Mouse (Mus musculus) forebrain, embryonic 14.5 days (tissue): ENCODE measurements around the gene Fmnl1. TPM values are rescaled to one million over a fixed set of nuclear protein-coding genes. Genes with fewer than 3 reads are reported as not detected.

Experiments used
- ATAC-seq: fragments of 200-750 bp; cut with Nextera tagmentation; 2 replicates; pipeline ENCODE4 v1.8.0; 2017; ENCODE audit warnings: mild to moderate bottlenecking, moderate library complexity
- DNase-seq: peaks from one replicate; pipeline ENCODE4 v3.0.0-alpha.2; 2015; ENCODE audit warnings: low spot score
- H3K27ac ChIP-seq: fragments of 300-500 bp; sonication (generic); 2 replicates; pipeline ENCODE4 v1.5.1; 2014; ENCODE audit warnings: low read depth, mild to moderate bottlenecking, control low read depth, low read length, moderate library complexity
- H3K27me3 ChIP-seq: fragments of 300-500 bp; sonication (generic); replicated peaks from 2 replicates; pipeline ENCODE4 v1.6.1; 2014; ENCODE audit warnings: low read length, control low read depth, mixed read lengths; ENCODE audit not compliant: control insufficient read depth, insufficient read depth
- H3K36me3 ChIP-seq: fragments of 300-500 bp; sonication (generic); 2 replicates; pipeline ENCODE4 v1.6.1; 2014; ENCODE audit warnings: low read length, control low read depth; ENCODE audit not compliant: control insufficient read depth, insufficient read depth
- H3K4me1 ChIP-seq: fragments of 300-500 bp; sonication (generic); 2 replicates; pipeline ENCODE4 v1.6.1; 2014; ENCODE audit warnings: antibody characterized with exemption, low read length, control low read depth; ENCODE audit not compliant: control insufficient read depth, insufficient read depth
- H3K4me2 ChIP-seq: fragments of 300-500 bp; sonication (generic); 2 replicates; pipeline ENCODE4 v1.6.1; 2014; ENCODE audit warnings: mild to moderate bottlenecking, control low read depth, low read length
- H3K4me3 ChIP-seq: fragments of 300-500 bp; sonication (generic); 2 replicates; pipeline ENCODE4 v1.5.1; 2014; ENCODE audit warnings: low read depth, low read length, control low read depth
- H3K9ac ChIP-seq: fragments of 300-500 bp; sonication (generic); 2 replicates; pipeline ENCODE4 v1.6.1; 2014; ENCODE audit warnings: mild to moderate bottlenecking, low read length, control low read depth, moderate library complexity
- H3K9me3 ChIP-seq: fragments of 300-500 bp; sonication (generic); replicated peaks from 2 replicates; pipeline ENCODE4 v1.6.1; 2016; ENCODE audit warnings: low read length, control low read depth, mixed read lengths; ENCODE audit not compliant: control insufficient read depth
- WGBS: fragments of 180-500 bp; shearing (Covaris S2); extraction: QIAGEN DNeasy Blood & Tissue Kit; methylation state at CpG from one replicate; pipeline ENCODE4 v1.1.7; 2014; 5-methylcytosine and 5-hydroxymethylcytosine counted together
- polyA plus RNA-seq: library from polyadenylated mRNA; unstranded; fragments of >200 nt; fragmentation: Nextera tagmentation; extraction: Ambion mirVana; gene quantifications from 2 replicates; pipeline ENCODE4 v1.2.1, GENCODE M21; 2014

Fmnl1 gene
- polyA plus RNA-seq, 1 experiment from 2014 or later = 1.2 TPM

DNA sequence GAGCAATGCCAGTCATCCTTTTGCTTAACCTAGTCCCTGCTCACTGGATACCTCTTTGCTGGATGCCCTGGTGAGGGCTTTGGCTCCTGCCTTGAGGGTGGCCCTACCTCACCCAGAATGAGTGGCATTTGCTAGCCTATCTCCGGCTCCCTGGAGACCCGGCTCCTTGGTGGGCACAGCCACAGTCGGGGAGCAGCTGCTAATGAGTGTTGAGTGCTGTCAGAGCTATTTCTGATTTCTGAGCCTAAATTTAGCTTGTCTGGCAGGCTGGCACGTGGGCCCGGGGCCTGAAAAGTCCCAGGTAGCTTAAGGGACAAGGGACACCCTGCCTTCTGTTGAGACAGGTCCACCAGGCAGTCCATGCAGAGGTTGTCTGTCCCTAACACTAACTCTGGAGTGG is 6.3 kb downstream of the Fmnl1 start:
- no peak overlapping the region for H3K4me2 ChIP-seq

DNA sequence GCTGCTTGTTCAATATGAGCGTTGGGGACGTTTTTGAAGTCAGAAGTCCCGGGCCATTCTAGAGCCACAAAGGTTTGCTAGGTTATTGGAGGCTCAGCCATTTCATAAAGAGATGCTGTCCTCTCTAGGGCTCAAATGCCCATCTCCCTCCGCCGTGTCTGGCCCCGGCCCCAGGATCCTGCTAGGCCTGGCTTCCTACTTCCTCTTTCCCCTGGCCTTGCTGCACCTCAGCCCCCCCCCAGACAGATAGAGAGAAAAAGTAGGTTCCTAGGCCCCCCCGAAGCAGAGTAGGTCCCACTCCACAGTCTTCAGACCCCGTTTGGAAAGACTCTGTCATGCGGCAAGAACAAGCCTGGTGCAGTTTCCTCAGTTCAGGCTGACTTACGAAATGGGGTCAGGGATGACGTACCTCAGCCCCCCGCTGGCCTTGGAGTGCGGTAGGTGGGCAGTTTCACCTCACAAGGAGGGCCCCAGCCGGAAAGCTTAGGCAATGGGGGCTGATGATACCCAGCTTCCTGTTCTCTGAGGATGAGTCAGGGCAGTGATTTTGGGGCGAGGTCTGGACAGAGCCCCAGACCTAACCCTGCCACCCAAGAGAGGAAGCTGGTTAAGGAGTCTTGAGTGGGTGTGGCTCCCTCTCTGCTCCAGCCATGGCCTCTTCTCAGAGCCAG is 7.0 kb downstream of the Fmnl1 start:
- Histone ChIP-seq H3K36me3 (no peaks in the 10 kb centered on the region), H3K4me1 (no peaks in the 10 kb centered on the region), H3K27me3 (no peaks in the 10 kb centered on the region), H3K4me2 (no peak overlapping the region), H3K27ac (no peak overlapping the region), H3K4me3 (no peak overlapping the region), H3K9me3 (no peaks in the 10 kb centered on the region), H3K9ac (no peak overlapping the region)
- ATAC-seq = no peak
- WGBS = 79% methylated on average over 15 of the region's 15 CpGs
- no peak for DNase-seq

More for the DNA sequence above, 6.3 kb downstream of the Fmnl1 start:
- WGBS = 77% methylated on average over 5 of the region's 5 CpGs
- no peak overlapping the region for H3K4me3 ChIP-seq
- no peak overlapping the region for H3K27ac ChIP-seq
- no peaks in the 10 kb centered on the region for H3K9me3 ChIP-seq
- H3K27me3 ChIP-seq = peaks cover 6% of the 10 kb centered on the region
- H3K36me3 ChIP-seq = no peaks in the 10 kb centered on the region
- ATAC-seq = no peak
- H3K9ac ChIP-seq = no peak overlapping the region
- DNase-seq = no peak
- no peaks in the 10 kb centered on the region for H3K4me1 ChIP-seq

DNA sequence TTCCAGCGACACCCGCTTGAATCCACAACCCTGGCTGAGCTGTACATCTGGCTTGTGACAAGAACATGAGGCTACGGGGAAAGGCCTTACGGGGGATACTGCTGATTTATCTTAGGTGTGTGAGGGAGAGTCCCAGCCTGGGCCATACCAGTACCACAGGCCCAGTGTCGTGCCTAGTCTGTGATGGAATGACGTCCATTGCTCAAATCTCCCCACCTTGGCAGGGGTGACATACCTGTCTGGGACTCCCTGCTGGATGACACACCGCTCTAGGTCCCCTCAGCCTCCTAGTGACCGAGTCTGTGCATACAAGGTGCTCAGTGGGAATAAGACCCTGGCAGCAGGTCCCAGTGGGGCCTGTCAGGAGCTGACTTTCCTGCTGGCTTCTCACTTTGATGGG is 7.8 kb downstream of the Fmnl1 start:
- no peak overlapping the region for H3K9ac ChIP-seq

DNA sequence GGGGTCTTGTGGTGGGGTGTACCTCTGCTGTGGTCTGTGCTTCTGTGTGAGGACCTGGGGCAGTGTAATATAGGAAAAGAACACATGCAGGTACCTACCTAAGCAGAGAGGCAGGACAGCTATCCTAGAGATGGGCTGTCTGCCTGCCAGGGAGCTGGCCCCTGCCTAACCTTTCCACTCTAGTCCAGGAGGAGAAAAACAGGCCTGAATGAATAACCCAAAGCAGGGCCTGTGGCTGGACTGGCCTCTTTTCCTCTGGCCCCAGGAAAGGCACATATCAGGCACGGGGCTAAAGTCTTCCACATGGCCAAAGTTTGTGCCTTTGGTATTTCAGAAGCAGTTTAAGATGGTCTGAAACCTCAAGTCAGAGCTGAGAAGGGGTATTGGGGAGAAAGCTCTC is 9.5 kb downstream of the Fmnl1 start:
- Histone ChIP-seq H3K27me3 (no peaks in the 10 kb centered on the region), H3K4me3 (no peak overlapping the region), H3K4me1 (no peaks in the 10 kb centered on the region), H3K36me3 (no peaks in the 10 kb centered on the region), H3K9ac (no peak overlapping the region), H3K9me3 (no peaks in the 10 kb centered on the region), H3K4me2 (no peak overlapping the region), H3K27ac (no peak overlapping the region)
- WGBS = 75% methylated on average over 1 of the region's 1 CpGs
- ATAC-seq = no peak
- DNase-seq = no peak

More for the DNA sequence above, 7.8 kb downstream of the Fmnl1 start:
- Histone ChIP-seq H3K4me1 (no peaks in the 10 kb centered on the region), H3K27ac (no peak overlapping the region), H3K36me3 (no peaks in the 10 kb centered on the region), H3K4me3 (no peak overlapping the region), H3K9me3 (no peaks in the 10 kb centered on the region), H3K4me2 (no peak overlapping the region), H3K27me3 (no peaks in the 10 kb centered on the region)
- no peak for DNase-seq
- no peak for ATAC-seq
- WGBS = 88% methylated on average over 8 of the region's 8 CpGs

DNA sequence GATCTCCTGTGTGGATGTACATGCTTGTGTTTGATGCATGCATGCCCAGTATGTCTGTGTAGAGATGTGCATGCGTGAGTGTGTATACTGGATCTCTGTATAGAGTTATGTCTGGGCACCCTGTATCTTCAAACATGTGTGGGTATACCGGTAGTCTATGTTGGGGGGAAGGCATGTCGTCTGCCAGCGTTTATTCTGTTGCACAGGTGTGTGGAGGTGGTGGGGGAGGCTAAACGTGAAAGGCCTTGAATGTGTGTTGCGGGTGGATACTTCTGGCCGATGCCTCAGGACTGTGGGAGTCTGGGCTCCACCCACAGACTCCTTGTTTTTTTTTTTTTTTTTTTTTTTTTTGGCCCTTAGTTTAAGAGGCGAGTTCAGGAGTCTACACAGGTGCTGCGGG is 10.4 kb downstream of the Fmnl1 start:
- Histone ChIP-seq H3K4me3 (no peak overlapping the region), H3K4me2 (no peak overlapping the region), H3K27ac (no peak overlapping the region), H3K4me1 (no peaks in the 10 kb centered on the region), H3K36me3 (no peaks in the 10 kb centered on the region), H3K9ac (no peak overlapping the region), H3K9me3 (no peaks in the 10 kb centered on the region), H3K27me3 (no peaks in the 10 kb centered on the region)
- ATAC-seq (no peak), DNase-seq (no peak)
- 82% methylated on average over 9 of the region's 9 CpGs for WGBS

DNA sequence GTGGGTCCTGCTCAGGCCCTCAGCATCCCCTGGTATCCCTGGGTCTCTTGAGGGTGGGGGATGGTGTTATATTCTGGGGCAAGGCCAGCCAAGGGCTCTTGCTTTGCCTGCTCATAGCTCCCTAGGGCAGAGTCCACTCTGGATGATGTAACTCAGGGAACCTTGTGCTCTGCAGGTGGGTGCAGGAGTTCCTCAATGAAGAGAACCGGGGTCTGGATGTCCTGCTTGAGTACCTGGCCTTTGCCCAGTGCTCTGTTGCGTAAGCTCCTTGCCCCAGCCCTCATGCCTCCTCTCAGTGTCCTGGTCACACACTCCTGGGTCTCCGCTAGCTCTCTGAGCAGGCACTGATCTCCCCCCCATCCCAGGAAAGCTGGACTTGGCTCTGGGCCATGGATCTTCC is 11.0 kb downstream of the Fmnl1 start:
- H3K9ac ChIP-seq = no peak overlapping the region
- DNase-seq = no peak
- 77% methylated on average over 3 of the region's 3 CpGs for WGBS

DNA sequence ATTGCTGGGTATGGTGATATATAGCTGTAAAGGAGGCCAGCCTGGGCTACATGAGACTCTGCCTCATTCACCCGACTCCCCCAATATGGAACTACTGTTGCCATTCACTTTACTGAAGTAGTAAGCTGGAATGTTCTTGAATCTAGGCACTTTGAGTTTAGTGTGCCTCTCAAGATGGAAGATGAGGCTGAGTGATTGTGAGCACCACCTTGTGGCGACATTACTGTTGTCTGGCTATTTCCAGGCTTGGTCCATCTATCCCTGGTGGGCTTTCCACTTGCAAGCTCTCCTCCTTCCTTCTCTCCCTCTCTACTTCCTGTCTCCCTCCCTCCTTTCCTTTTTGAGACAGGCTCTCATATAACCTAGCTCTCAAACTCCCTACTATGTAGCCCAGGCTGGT is 14.0 kb downstream of the Fmnl1 start:
- H3K27me3 ChIP-seq = 0 out of 2 replicates have a peak, but pooled peaks cover 1% of the 10 kb centered on the region
- H3K27ac ChIP-seq = no peak overlapping the region
- H3K4me3 ChIP-seq = no peak overlapping the region
- H3K9me3 ChIP-seq = no peaks in the 10 kb centered on the region
- no peaks in the 10 kb centered on the region for H3K4me1 ChIP-seq
- no peak for ATAC-seq
- no peak overlapping the region for H3K4me2 ChIP-seq
- no peak overlapping the region for H3K9ac ChIP-seq
- DNase-seq = peak; percentile 70
- WGBS = 33% methylated on average over 2 of the region's 2 CpGs
- H3K36me3 ChIP-seq = no peaks in the 10 kb centered on the region

More for the DNA sequence above, 11.0 kb downstream of the Fmnl1 start:
- H3K36me3 ChIP-seq = no peaks in the 10 kb centered on the region
- H3K9me3 ChIP-seq = no peaks in the 10 kb centered on the region
- no peaks in the 10 kb centered on the region for H3K4me1 ChIP-seq
- no peak overlapping the region for H3K4me3 ChIP-seq
- H3K4me2 ChIP-seq = no peak overlapping the region
- no peak for ATAC-seq
- no peaks in the 10 kb centered on the region for H3K27me3 ChIP-seq
- H3K27ac ChIP-seq = no peak overlapping the region

DNA sequence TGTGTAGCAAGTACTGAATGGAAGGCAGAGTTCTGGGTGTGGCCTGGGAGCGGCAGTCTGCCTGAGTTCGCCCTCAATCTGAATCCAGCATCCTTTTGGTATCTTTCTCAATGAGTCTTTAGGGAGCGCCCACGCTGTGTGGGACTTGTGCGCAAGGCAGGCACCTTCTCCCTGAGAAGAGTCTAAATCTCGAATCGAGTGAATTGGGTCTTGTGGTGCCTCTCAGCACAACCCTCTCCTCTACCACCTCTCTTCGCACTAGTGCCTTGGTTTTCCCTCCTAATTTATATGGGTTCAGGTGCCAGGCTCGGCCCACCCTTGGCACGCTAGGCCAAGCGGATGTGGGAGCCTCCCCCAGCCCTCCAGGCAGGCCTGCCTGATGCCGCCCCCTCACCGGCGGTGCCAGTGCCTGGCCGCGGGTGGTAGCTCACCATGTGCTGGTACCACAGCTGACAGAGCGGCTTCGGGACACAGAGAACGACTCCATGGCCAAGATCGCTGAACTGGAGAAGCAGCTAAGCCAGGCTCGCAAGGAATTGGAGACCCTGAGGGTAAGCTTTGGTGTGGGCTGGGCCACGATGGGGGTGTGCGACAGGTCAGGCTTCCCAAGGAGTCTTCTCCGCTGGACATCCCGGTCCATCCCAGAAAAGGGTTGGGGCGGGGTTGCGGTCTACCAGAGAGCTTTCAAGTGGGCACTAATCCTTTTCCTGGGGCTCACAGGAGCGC is 21.5 kb downstream of the Fmnl1 start:
- peak; percentile 26; the same call in 1 of the 2 replicates for ATAC-seq
- 14% methylated on average over 28 of the region's 28 CpGs for WGBS
- H3K27me3 ChIP-seq = peaks cover 57% of the 10 kb centered on the region

More for the DNA sequence above, 21.5 kb downstream of the Fmnl1 start:
- no peak overlapping the region for H3K27ac ChIP-seq
- H3K4me3 ChIP-seq = peak overlapping the region; percentile 22
- H3K4me2 ChIP-seq = peak overlapping the region; percentile 57
- H3K4me1 ChIP-seq = peaks cover 5% of the 10 kb centered on the region; the same call in 1 of the 2 replicates
- peak overlapping the region; percentile 9; the same call in 1 of the 2 replicates for H3K9ac ChIP-seq
- H3K9me3 ChIP-seq = no peaks in the 10 kb centered on the region
- DNase-seq = no peak
- no peaks in the 10 kb centered on the region for H3K36me3 ChIP-seq
